Mouse (Mus musculus) megakaryocyte, adult 5-6 weeks (primary cell): ENCODE data around the gene Plvap. TPM values are rescaled to one million over a fixed set of nuclear protein-coding genes. Genes with fewer than 3 reads are reported as not detected.

ENCODE experiments used
- ATAC-seq: 2 replicates; pipeline ENCODE4 v1.8.0; 2016; ENCODE audit warnings: mild to moderate bottlenecking, inconsistent platforms; ENCODE audit not compliant: poor library complexity, severe bottlenecking
- total RNA-seq, 2 experiments: library from RNA; stranded (forward) in 1 of 2; stranded (reverse) in 1 of 2; fragments of 153-499, 151-499 nt in 1 of 2; fragments of 221-1000, 200-1000 nt in 1 of 2; gene quantifications; 2 replicates each; pipeline versions ENCODE4 v1.2.3 to v1.2.4; 2015 to 2017

Gene Plvap
- total RNA-seq, 2 experiments from 2014 or later = 0.11 to 0.22 TPM

DNA sequence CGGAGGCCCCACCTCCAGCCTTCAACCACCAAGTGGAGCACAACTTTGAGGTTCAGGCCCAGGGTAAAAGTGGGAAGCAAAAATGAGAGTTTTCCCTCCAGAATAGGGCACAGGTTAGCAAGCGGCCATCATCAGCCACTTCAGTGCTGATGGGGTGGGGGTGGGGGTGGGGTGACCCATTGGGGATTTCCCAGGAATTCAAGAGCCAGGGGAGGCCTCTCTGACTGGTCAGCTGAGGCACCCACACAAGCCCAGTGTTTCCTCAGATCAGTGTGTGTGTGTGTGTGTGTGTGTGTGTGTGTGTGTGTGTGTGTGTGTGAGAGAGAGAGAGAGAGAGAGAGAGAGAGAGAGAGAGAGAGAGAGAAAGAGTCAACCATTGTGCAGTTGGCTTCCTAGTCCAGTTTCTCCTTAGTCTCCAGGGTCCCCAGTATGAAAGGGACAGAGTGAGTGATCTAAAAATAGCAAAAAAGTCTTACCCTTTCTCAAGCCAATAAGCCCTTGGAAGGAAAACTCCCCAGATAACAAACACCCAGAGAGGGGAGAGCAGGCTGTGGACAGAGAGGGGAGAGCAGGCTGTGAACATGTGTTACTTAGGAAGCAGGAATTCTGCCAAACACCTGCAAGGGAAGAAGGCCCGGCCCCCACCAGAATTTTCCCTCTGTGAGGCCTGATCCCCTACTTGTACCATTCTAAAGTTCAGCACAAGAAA is 15.8 kb upstream of the Plvap start:
- no peak for ATAC-seq

- ATAC-seq = no peak
Observed at GRCm38 (mm10) chr8:71526272-71526671, 14.7 kb upstream of the Plvap start.

DNA sequence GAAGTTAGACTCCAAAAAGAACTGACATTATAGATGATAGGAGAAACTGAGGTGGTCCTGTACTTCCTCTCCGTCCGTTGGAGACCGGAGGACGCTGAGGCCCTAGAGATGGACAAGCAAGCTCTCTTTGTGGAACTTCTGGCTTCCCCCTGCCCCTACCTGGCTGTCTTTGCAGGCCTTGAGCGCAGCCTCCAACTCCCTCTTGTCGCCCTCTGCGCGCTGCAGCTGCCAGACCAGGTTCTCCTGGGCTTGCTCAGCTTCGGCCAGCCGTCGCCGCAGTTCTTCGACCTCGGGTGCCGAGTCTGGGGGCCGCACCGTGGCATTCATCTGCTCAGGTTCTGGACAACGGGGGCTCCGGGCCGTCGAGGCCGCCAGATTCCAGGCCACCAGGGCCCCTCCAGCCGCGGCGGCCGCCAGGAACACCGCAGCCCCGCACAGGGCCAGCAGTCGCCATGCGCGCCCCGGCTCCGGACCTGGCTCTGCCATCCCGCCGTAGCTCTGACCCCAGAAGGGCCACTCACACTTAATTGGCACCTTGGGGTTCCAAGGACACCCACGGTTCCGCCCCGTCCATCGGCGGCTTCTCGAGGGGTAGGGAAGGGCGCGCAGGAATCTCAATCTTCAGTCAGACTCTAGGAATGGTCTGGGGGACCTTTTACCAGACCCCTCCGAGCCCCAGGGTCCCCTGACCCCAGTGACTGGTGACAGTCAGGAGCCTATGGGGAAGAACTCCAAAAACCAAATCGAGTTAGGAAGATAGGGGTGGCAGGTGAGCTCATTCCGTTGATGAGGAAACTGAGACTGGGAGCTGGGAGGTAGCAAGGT is 13.9 kb upstream of the Plvap start, which contains the start of gene Ccdc194:
Ccdc194 (minus strand) TSS at position 486 of the 825 bp plus-strand sequence.
- no peak for ATAC-seq

- ATAC-seq = peak; percentile 97
Observed at GRCm38 (mm10) chr8:71521634-71522033, 10.1 kb upstream of the Plvap start.

DNA sequence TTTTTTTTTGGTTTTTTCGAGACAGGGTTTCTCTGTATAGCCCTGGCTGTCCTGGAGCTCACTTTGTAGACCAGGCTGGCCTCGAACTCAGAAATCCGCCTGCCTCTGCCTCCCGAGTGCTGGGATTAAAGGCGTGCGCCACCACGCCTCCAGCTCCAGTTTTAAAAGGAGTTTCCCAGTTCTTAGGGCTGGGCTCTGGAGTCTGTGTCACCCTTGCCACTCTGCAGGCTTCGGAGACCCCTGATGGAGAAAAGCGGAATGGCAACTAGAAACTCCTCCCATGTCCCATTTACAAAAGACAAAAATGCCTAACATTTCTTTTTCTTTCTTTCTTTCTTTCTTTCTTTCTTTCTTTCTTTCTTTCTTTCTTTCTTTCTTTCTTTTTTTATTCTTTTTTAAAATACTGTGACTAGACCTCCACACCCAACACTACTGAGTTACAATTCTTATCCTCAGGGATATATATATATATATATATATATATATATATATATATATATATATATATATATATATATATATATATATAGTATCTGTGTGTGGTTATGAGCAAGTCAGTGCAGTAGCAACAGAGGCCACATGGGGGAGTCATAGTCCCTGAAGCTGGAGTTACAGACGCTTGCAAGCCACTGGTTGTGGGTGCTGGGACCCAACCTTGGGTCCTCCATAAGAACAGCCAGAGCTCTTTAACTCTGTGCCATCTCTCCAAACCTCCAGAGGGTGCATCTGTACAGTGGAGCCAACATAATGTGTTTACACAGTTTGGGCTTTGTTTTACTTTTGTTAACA is 7.7 kb upstream of the Plvap start:
- peak; percentile 65 for ATAC-seq

DNA sequence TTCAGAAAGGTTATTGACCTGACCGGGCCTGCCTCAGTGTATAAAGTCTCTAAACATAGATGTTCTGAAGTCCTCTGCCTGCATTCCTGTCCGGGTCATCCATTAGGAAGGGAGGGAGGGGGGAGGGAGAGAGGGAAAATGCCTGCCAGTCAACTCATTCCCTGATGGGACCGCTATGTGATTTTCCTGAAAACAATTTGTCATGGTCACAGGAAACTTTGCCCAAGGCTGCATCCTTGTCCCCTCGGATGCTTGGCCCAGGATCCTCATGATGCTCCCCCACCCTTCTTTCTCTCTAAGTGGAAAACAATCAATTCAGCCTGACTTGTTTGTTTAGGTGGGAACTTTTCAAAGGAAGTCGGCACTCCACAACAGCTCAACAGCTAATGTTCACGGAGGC is 5.2 kb upstream of the Plvap start:
- no peak for ATAC-seq

- ATAC-seq = no peak
Observed at GRCm38 (mm10) chr8:71515043-71515442, 3.5 kb upstream of the Plvap start.

DNA sequence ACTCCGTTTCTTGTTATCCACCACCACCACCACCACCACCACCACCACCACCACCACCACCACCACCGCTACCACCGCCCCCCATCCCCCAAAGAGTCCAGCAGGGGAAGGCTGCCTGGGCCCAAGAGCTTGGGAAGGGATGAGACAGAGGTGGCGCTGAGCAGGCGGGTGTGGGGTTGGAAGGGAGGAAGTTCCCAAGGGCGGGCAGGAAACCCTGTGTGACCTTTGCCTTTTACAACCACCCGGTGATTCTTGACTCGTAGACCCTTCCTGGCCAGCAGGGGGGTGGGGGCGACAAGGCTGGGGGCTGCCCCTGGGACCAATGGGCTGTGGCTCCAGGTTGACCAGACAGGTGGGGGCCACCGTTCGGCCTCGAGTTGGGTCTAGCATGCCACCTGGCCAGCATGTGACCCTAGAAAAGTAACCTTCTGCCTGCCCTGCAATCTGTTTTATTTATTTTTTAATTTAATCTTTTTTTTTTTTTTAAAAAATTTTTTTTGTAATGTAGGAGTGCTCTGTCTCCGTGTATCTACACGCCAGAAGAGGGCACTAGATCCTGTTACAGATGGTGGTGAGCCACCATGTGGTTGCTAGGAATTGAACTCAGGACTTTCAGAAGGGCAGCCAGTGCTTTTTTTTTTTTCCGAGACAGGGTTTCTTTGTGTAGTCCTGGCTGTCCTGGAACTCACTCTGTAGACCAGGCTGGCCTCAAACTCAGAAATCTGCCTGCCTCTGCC is 1.6 kb upstream of the Plvap start:
- no peak for ATAC-seq

DNA sequence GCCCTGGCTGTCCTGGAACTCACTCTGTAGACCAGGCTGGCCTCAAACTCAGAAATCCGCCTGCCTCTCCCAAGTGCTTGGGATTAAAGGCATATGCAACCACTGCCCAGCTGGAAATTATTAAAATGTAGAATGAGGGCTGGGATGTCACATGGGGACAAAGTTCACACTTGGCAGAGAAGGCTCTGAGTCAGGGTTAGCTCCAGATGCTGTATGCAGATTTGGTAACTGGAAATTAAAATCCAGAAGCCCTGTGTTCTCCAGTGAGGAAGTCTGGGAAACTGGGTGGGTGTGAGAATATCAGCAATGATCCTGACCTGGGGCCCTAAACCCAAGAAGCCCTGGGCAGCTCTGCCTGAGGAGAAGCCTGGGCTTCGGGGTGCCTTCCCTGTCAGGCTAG is 2.2 kb downstream of the Plvap start:
- ATAC-seq = no peak

DNA sequence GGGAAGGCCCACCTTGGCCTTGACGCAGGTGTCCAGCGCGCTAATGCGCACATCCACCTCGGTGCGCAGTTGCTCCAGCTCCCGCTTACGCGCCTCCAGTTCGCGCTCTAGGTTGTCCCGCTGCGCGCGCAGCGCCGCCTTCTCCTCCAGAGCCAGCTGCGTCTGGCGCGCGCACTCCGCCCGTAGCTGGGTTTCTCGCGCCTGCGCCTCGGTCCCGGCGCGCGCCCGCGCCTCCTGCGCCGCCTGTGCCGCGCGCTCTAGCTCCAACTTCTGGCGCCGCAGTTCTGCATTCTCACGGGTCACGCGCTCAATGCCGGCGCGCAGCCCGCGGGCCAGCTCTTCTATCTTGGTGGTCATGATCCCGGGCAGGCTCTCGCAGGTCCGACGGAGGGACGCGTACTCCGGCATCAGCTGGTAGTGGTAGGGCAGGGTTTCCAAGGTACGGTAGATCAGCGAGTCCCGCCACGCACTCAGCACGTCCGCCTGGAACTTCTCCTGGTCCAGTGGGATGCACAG is 3.9 kb downstream of the Plvap start:
- ATAC-seq = no peak

DNA sequence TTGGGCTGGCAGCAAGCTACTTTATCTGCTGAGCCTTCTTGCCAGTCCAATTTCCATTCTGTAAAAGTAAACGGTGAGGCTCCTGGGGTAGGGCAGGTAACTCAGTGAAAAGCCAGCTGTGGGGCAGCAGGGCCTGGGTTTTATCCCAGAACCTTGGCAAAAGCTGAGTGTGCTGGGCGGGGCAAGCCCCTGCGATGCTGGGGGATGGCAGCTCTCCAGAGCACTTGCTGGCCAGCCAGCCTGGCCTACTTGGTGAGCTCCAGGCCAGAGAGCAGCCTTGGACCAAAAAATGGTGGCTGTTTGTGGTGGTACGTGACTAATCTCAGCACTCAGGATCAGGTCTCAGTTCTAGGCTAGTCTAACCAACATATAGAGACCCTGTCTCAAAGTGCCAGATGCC is 5.6 kb downstream of the Plvap start:
- ATAC-seq = no peak

- ATAC-seq = no peak
Observed at GRCm38 (mm10) chr8:71505326-71505725, 6.2 kb downstream of the Plvap start.

DNA sequence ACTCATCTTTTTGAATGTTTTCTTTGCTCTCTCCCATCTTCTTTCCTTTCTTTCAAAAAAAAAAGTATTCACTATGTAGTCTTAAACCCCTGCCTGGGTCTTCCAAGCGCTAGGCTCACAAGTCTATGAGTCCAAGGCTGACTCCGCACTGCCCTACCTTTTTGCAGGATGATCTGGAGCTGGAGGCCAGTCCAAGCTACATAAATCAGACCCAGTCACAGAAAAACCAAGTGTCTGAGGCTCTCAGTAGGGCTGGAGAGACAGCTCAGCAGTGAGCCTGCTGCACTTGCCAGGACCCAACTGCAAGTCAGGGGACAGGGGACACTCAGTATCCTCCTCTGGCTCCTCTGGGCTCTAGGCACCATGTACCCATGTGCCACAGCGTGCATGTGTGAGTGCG is 7.2 kb downstream of the Plvap start:
- no peak for ATAC-seq

DNA sequence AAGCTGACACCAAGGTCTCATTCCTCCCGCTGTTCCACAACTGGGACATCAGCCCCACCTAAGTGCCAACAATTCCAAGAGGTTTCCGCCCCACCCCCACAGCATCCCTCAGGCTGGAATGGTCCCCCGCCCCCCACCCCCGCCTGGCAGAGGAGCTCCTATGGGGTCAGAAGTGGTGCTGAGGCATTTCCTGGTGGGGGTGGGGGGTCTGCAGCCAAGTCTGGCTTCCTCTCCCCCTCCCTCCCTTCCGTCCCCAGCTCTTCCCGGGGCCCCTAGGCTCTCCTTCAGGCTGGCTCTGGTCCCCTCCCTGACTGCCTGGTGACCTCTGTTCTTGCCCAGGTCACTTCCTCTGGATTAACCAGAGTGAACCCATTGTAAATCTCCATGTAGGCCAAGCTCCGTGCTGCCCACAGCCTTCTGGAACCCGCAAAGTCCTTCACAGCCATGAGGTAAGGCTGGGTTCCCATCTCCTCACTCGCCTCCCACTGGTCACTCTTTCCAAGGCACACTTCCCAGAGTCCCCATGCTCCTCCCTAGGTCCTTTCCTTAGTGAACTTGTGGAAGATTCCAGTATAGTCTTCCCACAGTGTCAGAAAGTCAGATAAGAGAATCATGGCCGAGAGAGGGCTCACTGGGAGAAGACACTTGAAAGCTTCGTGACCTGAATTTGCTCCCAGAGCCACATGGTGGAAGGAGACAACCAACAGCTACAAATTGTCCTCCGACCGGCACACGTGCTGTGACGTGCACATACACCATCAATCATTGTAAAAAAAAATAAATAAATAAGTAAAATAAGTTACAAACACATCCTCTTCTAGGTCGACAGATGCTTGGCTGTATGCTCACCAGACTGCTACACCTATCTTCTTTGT is 12.5 kb downstream of the Plvap start:
- ATAC-seq = no peak

GRCm38 (mm10) chr8:71497881-71498501 is 13.6 kb downstream of the Plvap start:
- ATAC-seq = no peak

GRCm38 (mm10) chr8:71497077-71497645 is 14.4 kb downstream of the Plvap start:
- no peak for ATAC-seq

GRCm38 (mm10) chr8:71496481-71496880 is 15.1 kb downstream of the Plvap start:
- ATAC-seq = no peak

- no peak for ATAC-seq
Observed at GRCm38 (mm10) chr8:71495811-71496210, 15.7 kb downstream of the Plvap start.

DNA sequence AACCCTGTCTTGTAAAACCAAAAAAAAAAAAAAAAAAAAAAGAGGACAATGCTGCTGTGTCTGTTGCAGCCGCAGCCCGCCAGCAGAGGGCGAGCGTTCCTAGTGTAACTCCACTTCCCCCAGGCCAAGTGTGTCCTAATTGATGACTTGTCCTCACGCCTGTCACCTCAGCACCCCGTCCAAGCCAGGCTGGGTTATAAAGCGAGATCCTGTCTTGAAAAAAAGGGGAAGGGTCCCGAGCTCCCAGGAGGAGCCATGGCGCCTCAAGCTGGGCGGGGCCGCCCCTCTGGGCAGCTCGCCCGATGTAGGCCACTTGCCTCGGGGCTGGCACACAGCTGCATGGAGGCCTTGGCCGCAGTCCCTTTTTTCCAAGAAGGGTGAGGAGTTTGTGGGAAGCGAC is 16.5 kb downstream of the Plvap start:
- ATAC-seq = peak; percentile 100
